Mouse (Mus musculus) CD4-positive, CD25-positive, alpha-beta regulatory T cell, adult 2 months (primary cell): ENCODE data around the gene Olfr477.
"Not testable (repeated sequence)": the region's sequence is repeated elsewhere in the genome, so short reads cannot be mapped to it uniquely, and the experiment has no call there.

Experiments
- DNase-seq: peaks from one replicate; pipeline ENCODE4 v3.0.0-alpha.2; 2012; ENCODE audit warnings: low read depth, low spot score

The Olfr477 gene

GRCm38 (mm10) chr7:107986393-107986792 is at the start of gene Olfr477:
TSS of gene Olfr477 (plus strand) at chr7:107986693.
- no peak for DNase-seq

GRCm38 (mm10) chr7:107952539-107952938 is 34.0 kb upstream of the Olfr477 start:
- not testable (repeated sequence) for DNase-seq

- no peak for DNase-seq
Observed at GRCm38 (mm10) chr7:107954343-107954742, 32.1 kb upstream of the Olfr477 start, which contains the start of gene Olfr474. TSS of gene Olfr474 (plus strand) at chr7:107954643.

GRCm38 (mm10) chr7:107964503-107964902 is 22.0 kb upstream of the Olfr477 start, which contains the start of gene Olfr476:
TSS of gene Olfr476 (plus strand) at chr7:107964803.
- no peak for DNase-seq

- DNase-seq, result not testable (repeated sequence)
Observed at GRCm38 (mm10) chr7:108014256-108014655, 27.8 kb downstream of the Olfr477 start.

- no peak for DNase-seq
Observed at GRCm38 (mm10) chr7:108033889-108034288, 47.4 kb downstream of the Olfr477 start, which contains the start of gene Olfr478. TSS of gene Olfr478 (minus strand) at chr7:108033989.
